Mouse (Mus musculus) kidney, embryonic 15.5 days (tissue): ENCODE results near the gene Dnaaf2. TPM values are rescaled to one million over a fixed set of nuclear protein-coding genes. Genes with fewer than 3 reads are reported as not detected.
"Not testable (repeated sequence)": the region's sequence is repeated elsewhere in the genome, so short reads cannot be mapped to it uniquely, and the experiment has no call there.

Source experiments
- ATAC-seq: fragments of 200-750 bp; cut with Nextera tagmentation; replicated peaks from 2 replicates; pipeline ENCODE4 v1.8.0; 2017; ENCODE audit warnings: moderate TSS enrichment; ENCODE audit not compliant: low FRiP score
- H3K27ac ChIP-seq: fragments of 300-500 bp; sonication (generic); 2 replicates; pipeline ENCODE4 v1.5.1; 2015; ENCODE audit warnings: mild to moderate bottlenecking, inconsistent platforms
- H3K27me3 ChIP-seq: fragments of 300-500 bp; sonication (generic); 2 replicates; pipeline ENCODE4 v1.6.1; 2015; ENCODE audit warnings: inconsistent platforms
- H3K36me3 ChIP-seq: fragments of 300-500 bp; sonication (generic); 2 replicates; pipeline ENCODE4 v1.6.1; 2015; ENCODE audit warnings: inconsistent platforms
- H3K4me1 ChIP-seq: fragments of 300-500 bp; sonication (generic); 2 replicates; pipeline ENCODE4 v1.6.1; 2015; ENCODE audit warnings: inconsistent platforms
- H3K4me2 ChIP-seq: fragments of 300-500 bp; sonication (generic); 2 replicates; pipeline ENCODE4 v1.6.1; 2015; ENCODE audit warnings: moderate library complexity, mild to moderate bottlenecking, inconsistent platforms
- H3K4me3 ChIP-seq: fragments of 300-500 bp; sonication (generic); replicated peaks from 2 replicates; pipeline ENCODE4 v1.5.1; 2015; ENCODE audit warnings: mild to moderate bottlenecking, inconsistent platforms
- H3K9ac ChIP-seq: fragments of 300-500 bp; sonication (generic); 2 replicates; pipeline ENCODE4 v1.6.1; 2015; ENCODE audit warnings: mild to moderate bottlenecking, inconsistent platforms
- H3K9me3 ChIP-seq: fragments of 300-500 bp; sonication (generic); replicated peaks from 2 replicates; pipeline ENCODE4 v1.6.1; 2016; ENCODE audit warnings: inconsistent platforms
- WGBS: fragments of 180-500 bp; shearing (Covaris S2); methylation state at CpG from one replicate; pipeline ENCODE4 v1.1.7; 2015; ENCODE audit warnings: mixed read lengths; 5-methylcytosine and 5-hydroxymethylcytosine counted together
- polyA plus RNA-seq: library from polyadenylated mRNA; unstranded; fragments of >200 nt; fragmentation: Nextera tagmentation; extraction: Ambion mirVana; gene quantifications from 2 replicates; pipeline ENCODE4 v1.2.1, GENCODE M21; 2015

Gene Dnaaf2
- polyA plus RNA-seq, 1 experiment from 2014 or later, result 9.5 TPM

DNA sequence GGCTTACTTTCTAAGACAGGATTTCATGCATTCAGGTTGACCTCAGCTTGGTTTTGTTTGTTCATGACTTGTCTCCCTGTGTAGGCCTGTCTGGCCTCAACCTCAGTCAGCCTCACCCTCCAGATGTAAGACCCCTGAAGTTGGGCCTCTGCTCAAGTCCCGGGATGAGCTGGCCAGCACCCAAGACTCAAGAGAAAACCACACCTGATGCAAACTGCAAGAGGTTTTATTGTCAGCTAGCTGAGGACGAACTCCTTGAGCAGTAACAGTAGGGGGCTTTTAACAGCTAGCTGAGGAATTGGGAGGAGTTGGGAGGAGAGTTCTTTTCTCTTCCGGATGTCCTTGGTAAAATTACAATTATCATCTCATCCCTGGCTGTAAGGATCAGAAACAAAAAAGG is 20.7 kb downstream of the Dnaaf2 start:
- H3K27me3 ChIP-seq, result no peaks in the 10 kb centered on the region
- H3K27ac ChIP-seq, result no peak overlapping the region
- no peak overlapping the region for H3K9ac ChIP-seq
- no peaks in the 10 kb centered on the region for H3K4me1 ChIP-seq
- peaks cover 56% of the 10 kb centered on the region for H3K36me3 ChIP-seq
- ATAC-seq, result no peak
- H3K4me2 ChIP-seq, result no peak overlapping the region
- WGBS, result 89% methylated on average over 3 of the region's 3 CpGs
- H3K9me3 ChIP-seq, result no peaks in the 10 kb centered on the region
- H3K4me3 ChIP-seq, result no peak overlapping the region

GRCm38 (mm10) chr12:69175975-69176374 is 22.3 kb downstream of the Dnaaf2 start:
- Histone ChIP-seq H3K9ac (no peak overlapping the region), H3K4me3 (no peak overlapping the region)

DNA sequence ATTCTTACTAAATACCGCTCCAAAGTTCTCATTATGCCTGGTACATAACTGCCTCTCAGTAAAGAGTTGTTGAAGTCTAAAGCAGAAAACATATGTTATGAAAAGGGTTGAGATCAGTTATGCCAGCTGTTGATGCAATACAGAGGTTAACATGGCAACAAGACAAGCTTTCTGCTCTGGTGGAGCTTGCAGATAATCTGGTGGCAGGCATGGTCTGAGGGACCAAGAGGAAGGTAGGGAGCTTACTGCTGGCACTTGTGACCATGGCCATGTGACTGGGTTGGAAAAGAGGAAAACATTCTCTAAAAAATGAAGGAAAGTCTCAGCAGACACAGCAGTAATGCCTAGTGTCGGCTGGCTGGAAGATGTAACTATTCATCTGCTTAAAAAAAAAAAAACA is 26.9 kb downstream of the Dnaaf2 start:
- Histone ChIP-seq H3K4me1 (peaks cover 17% of the 10 kb centered on the region), H3K9ac (no peak overlapping the region), H3K27me3 (no peaks in the 10 kb centered on the region), H3K27ac (no peak overlapping the region), H3K4me2 (no peak overlapping the region), H3K36me3 (peaks cover 37% of the 10 kb centered on the region), H3K9me3 (no peaks in the 10 kb centered on the region), H3K4me3 (no peak overlapping the region)
- WGBS, result 88% methylated on average over 2 of the region's 2 CpGs
- ATAC-seq, result no peak

More at GRCm38 (mm10) chr12:69175975-69176374, 22.3 kb downstream of the Dnaaf2 start:
- Histone ChIP-seq H3K4me1 (no peaks in the 10 kb centered on the region), H3K9me3 (no peaks in the 10 kb centered on the region), H3K27ac (no peak overlapping the region), H3K27me3 (no peaks in the 10 kb centered on the region), H3K4me2 (no peak overlapping the region), H3K36me3 (peaks cover 51% of the 10 kb centered on the region)
- ATAC-seq, result no peak
- 95% methylated on average over 3 of the region's 3 CpGs for WGBS

- H3K4me3 ChIP-seq, result peak within 1 kb of the TSS; percentile 89
- peak; percentile 96 for ATAC-seq
- WGBS, result under 1% methylated on average over 40 of the region's 40 CpGs
Measured at GRCm38 (mm10) chr12:69168461-69169106, 29.6 kb downstream of the Dnaaf2 start, which contains the start of gene Lrr1. TSS of gene Lrr1 (plus strand) at chr12:69168814.

DNA sequence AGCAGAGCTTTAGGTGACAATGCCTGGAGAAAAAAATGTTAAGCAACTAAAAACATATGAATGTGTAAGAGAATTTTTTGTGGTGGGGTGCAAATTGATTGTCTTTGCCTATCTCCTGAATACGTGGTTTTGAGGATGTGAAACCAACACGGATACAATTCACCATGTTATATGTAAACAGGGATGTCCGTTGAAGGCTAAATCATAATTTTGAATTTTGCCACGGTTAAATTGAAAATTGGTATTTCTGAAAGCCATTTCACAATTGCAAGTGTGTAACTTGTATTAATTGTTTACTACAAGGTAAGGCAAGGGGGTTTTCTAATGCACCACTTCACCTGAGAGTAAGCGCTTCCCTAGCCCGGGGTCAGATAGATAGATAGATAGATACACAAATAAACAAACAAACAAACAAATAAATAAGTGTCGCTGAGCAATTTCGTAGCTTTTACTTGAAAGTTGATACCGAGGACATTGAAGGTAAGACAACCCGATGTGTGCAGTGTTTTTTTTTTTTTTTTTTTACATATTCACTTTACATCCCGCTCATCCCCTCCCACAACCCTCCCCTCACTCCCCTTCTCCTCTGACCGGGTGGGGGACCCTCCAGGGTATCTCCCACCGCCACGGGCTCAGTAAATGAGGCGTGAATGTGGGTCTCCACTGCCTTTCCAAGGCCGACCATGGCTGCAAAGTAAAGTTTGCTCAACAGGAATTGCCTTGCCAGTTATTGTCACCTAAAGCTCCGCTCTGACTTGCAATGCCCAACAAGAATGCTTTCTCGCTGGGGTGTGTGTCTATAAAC is 30.4 kb downstream of the Dnaaf2 start:
- peaks cover 9% of the 10 kb centered on the region for H3K36me3 ChIP-seq
- H3K4me2 ChIP-seq, result peak overlapping the region; percentile 89
- H3K27me3 ChIP-seq, result no peaks in the 10 kb centered on the region
- peak overlapping the region; percentile 89 for H3K4me3 ChIP-seq
- H3K27ac ChIP-seq, result peak overlapping the region; percentile 86
- peak; percentile 42 for ATAC-seq
- peak overlapping the region; percentile 70 for H3K9ac ChIP-seq
- peaks cover 17% of the 10 kb centered on the region for H3K4me1 ChIP-seq
- 8% methylated on average over 18 of the region's 18 CpGs for WGBS
- H3K9me3 ChIP-seq, result no peaks in the 10 kb centered on the region

More at GRCm38 (mm10) chr12:69168461-69169106, 29.6 kb downstream of the Dnaaf2 start, which contains the start of gene Lrr1:
- Histone ChIP-seq H3K9me3 (no peaks in the 10 kb centered on the region), H3K27me3 (no peaks in the 10 kb centered on the region), H3K9ac (peak within 1 kb of the TSS; percentile 70), H3K36me3 (peaks cover 15% of the 10 kb centered on the region), H3K4me2 (peak within 1 kb of the TSS; percentile 89), H3K4me1 (peaks cover 17% of the 10 kb centered on the region), H3K27ac (peak within 1 kb of the TSS; percentile 86)

DNA sequence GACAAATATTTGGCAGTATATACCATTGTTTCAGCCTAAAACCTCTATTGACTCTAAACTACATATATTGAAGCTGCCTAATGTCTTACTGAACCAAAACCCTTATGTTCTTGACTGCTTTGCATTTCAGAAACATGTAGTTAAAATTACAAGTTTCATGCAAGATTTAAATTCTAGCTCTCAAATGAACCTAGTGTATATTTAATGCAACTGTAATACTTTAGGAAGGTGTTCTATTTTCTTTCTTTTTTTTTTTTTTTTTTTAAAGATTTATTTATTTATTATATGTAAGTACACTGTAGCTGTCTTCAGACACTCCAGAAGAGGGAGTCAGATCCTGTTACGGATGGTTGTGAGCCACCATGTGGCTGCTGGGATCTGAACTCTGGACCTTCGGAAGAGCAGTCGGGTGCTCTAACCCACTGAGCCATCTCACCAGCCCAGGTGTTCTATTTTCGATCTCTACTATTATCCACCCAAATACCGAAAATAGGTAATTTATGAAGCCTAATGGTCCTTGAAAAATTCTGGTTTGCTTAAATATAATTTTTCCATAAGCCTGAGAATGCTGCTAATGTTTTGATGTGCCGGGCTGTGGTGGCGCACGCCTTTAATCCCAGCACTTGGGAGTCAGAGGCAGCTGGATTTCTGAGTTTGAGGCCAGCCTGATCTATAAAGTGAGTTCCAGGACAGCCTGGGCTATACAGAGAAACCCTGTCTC is 31.2 kb downstream of the Dnaaf2 start:
- H3K27ac ChIP-seq, H3K36me3 ChIP-seq, ATAC-seq, H3K9me3 ChIP-seq, H3K4me3 ChIP-seq, H3K27me3 ChIP-seq, H3K9ac ChIP-seq, H3K4me2 ChIP-seq: not testable (repeated sequence)
- 77% methylated on average over 8 of the region's 8 CpGs for WGBS
- peaks cover 17% of the 10 kb centered on the region for H3K4me1 ChIP-seq

GRCm38 (mm10) chr12:69164904-69165303 is 33.3 kb downstream of the Dnaaf2 start:
- no peak for ATAC-seq
- WGBS, result 55% methylated on average over 3 of the region's 3 CpGs

GRCm38 (mm10) chr12:69163586-69163985 is 34.6 kb downstream of the Dnaaf2 start:
- not testable (repeated sequence) for H3K9ac ChIP-seq, H3K36me3 ChIP-seq, H3K4me3 ChIP-seq, H3K9me3 ChIP-seq, H3K27ac ChIP-seq, H3K4me2 ChIP-seq, ATAC-seq, H3K27me3 ChIP-seq, H3K4me1 ChIP-seq
- WGBS, result 86% methylated on average over 4 of the region's 4 CpGs

More at GRCm38 (mm10) chr12:69164904-69165303, 33.3 kb downstream of the Dnaaf2 start:
- Histone ChIP-seq H3K4me2 (no peak overlapping the region), H3K9me3 (no peaks in the 10 kb centered on the region), H3K4me1 (peaks cover 13% of the 10 kb centered on the region), H3K27ac (no peak overlapping the region), H3K27me3 (no peaks in the 10 kb centered on the region), H3K36me3 (no peaks in the 10 kb centered on the region), H3K4me3 (no peak overlapping the region), H3K9ac (no peak overlapping the region)

GRCm38 (mm10) chr12:69160677-69161076 is 37.6 kb downstream of the Dnaaf2 start:
- not testable (repeated sequence) for H3K27ac ChIP-seq, H3K9me3 ChIP-seq, H3K4me2 ChIP-seq, H3K27me3 ChIP-seq, H3K9ac ChIP-seq, H3K4me3 ChIP-seq, ATAC-seq, H3K4me1 ChIP-seq
- WGBS, result 77% methylated on average over 2 of the region's 2 CpGs
- H3K36me3 ChIP-seq, result peaks cover 21% of the 10 kb centered on the region

DNA sequence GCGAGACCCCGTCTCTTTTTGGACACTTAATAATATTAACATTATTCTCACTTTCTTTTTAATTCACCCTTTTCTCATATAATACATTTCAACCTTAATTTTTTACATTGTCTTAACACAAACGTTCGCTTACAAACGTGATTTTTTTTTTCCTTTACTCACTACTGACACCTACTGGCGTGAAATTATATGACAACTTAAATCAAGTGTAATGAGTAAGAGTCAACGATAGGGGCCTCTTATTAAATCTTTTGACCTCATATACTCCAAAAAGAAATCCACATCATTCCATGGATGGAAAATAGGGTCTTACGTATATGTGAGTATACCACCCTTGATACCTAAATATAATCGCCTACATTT is 38.7 kb downstream of the Dnaaf2 start:
- no peak overlapping the region for H3K9ac ChIP-seq
- H3K36me3 ChIP-seq, result peaks cover 23% of the 10 kb centered on the region
- peaks cover 10% of the 10 kb centered on the region; the same call in 1 of the 2 replicates for H3K4me1 ChIP-seq
- no peak for ATAC-seq
- peak overlapping the region; percentile 71; the same call in 1 of the 2 replicates for H3K27ac ChIP-seq
- no peaks in the 10 kb centered on the region for H3K27me3 ChIP-seq
- peak overlapping the region; percentile 75 for H3K4me3 ChIP-seq
- WGBS, result 6% methylated on average over 9 of the region's 9 CpGs
- no peaks in the 10 kb centered on the region for H3K9me3 ChIP-seq
- H3K4me2 ChIP-seq, result peak overlapping the region; percentile 44

- peak within 1 kb of the TSS; percentile 75 for H3K4me3 ChIP-seq
- WGBS, result under 1% methylated on average over 57 of the region's 68 CpGs
- H3K4me1 ChIP-seq, H3K27me3 ChIP-seq, H3K9me3 ChIP-seq: not testable (repeated sequence)
- H3K27ac ChIP-seq, result peak within 1 kb of the TSS; percentile 96
- peaks cover 23% of the 10 kb centered on the region for H3K36me3 ChIP-seq
- H3K9ac ChIP-seq, result peak within 1 kb of the TSS; percentile 90
- ATAC-seq, result peak; percentile 99
- peak within 1 kb of the TSS; percentile 64 for H3K4me2 ChIP-seq
Measured at GRCm38 (mm10) chr12:69158765-69159577, 39.3 kb downstream of the Dnaaf2 start, which contains the start of gene Rps29. TSS of gene Rps29 (minus strand) at chr12:69159186.
